Mouse (Mus musculus): Measurements from ENCODE around the gene Rrp9.

Gene Rrp9

GRCm38 (mm10) chr9:106519433-106519832, 43.7 kb downstream of the Rrp9 start:
- DNase-seq (ENCODE audit: low spot score), result no peak

- no peak for DNase-seq (ENCODE audit: low spot score)
Measured at GRCm38 (mm10) chr9:106519909-106520308, 44.1 kb downstream of the Rrp9 start.

- peak; percentile 73 for DNase-seq (ENCODE audit: low spot score)
Measured at GRCm38 (mm10) chr9:106531833-106532232, 56.1 kb downstream of the Rrp9 start.

GRCm38 (mm10) chr9:106534296-106534695, 58.5 kb downstream of the Rrp9 start:
- DNase-seq (ENCODE audit: low spot score), result no peak

- no peak for DNase-seq (ENCODE audit: low spot score)
Measured at GRCm38 (mm10) chr9:106534975-106535374, 59.2 kb downstream of the Rrp9 start.
